Mouse (Mus musculus): Measurements from ENCODE around the gene Lce3a.

Gene Lce3a

DNA sequence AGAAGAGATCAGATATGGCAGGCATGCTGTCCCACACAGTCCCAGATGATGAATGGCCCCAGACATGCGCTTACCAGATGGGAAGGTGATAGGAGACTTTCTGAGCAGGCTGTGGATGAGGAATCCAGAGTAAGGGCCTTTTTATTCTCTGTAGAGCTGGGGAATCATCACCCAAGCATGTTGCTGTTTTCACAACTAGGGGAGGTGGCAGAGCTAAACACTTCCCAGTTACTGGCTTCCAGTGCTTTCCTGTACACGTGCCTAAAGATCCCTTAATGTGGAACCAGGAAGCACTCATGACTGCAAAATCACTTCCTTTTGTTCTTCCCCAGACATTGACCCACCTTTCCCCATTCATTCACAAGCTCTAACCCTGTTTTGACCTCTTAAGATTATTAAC lies at the start of gene Lce3a:
Gene Lce3a (minus strand): TSS at position 101 of the 400 bp plus-strand sequence.
- DNase-seq (ENCODE audit: low spot score), result no peak

DNA sequence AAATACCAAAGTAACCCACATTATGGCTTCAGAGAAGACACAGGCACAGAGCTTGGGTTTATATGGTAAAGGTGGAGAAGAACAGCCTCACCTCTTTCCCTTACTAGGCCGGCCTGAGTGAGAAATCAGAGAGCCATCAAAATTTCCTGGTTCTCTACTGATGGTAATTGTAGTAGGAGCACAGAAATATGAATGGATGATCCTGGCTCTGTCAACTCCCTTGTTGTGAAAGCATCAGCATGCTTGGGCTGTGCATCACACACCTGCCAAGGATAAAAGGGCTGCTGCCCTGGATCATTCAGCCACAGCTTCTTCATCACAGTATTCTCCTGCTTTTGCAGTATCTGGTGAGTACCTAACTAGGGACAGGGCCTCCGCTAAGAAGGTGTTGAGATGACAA lies 40.7 kb upstream of the Lce3a start, which contains the start of gene Lce3e:
Gene Lce3e (plus strand): TSS at position 301 of the 400 bp plus-strand sequence.
- no peak for DNase-seq (ENCODE audit: low spot score)

DNA sequence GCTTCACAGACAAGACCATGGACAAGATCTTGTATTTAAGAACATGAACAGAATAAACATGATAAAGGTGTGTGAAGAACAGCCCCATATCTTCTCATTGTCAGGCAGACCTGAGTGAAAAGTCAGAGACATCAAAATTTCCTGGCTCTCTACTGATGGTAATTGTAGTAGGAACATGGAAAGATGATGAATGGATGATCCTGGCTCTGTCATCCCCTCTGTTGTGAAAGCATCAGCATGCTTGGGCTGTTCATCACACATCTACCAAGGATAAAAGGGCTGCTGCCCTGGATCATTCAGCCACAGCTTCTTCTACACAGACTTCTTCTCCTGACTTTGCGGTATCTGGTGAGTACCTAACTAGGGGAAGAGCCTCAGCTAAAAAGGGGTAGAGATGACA lies 31.1 kb upstream of the Lce3a start, which contains the start of gene Lce3d:
Gene Lce3d (plus strand): TSS at position 301 of the 400 bp plus-strand sequence.
- DNase-seq (ENCODE audit: low spot score), result no peak

DNA sequence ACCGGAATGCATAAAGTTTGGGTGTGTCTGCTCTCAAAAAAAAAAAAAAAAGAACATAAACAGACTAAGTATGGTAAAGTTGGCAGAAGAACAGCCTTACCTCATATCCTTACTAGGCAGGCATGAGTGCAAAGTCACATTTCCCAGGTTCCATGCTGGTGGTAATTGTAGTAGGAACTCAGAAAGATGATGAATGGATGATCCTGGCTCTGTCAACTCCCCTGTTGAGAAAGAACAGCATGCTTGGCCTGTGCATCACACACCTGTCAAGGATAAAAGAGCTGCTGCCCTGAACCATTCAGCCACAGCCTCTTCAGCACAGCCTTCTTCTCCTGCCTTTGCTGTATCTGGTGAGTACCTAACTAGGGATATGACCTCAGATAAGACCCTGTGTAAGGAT lies 18.2 kb upstream of the Lce3a start, which contains the start of gene Lce3c:
Gene Lce3c (plus strand): TSS at position 301 of the 400 bp plus-strand sequence.
- no peak for DNase-seq (ENCODE audit: low spot score)

DNA sequence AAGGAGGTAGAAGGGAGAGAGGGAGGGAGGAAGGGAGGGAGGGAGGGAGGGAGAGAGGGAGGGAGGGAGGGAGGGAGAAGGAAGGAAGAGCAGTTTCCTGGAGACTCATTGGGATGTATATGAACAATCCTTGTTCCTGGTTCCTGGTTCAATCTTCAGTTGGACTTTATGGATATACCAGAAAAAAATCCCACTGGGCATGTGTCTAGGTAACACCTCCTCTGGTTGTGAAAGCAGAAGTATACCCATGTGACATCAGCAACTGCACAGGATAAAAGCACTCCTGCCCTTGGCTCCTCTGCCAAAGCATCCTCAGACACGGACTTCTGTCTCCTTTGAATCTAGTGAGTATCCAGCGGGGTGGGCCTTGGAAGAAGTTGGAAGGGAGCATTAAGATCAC lies 6.6 kb upstream of the Lce3a start, which contains the start of gene Lce3b:
Gene Lce3b (plus strand): TSS at position 301 of the 400 bp plus-strand sequence.
- DNase-seq (ENCODE audit: low spot score), result no peak

DNA sequence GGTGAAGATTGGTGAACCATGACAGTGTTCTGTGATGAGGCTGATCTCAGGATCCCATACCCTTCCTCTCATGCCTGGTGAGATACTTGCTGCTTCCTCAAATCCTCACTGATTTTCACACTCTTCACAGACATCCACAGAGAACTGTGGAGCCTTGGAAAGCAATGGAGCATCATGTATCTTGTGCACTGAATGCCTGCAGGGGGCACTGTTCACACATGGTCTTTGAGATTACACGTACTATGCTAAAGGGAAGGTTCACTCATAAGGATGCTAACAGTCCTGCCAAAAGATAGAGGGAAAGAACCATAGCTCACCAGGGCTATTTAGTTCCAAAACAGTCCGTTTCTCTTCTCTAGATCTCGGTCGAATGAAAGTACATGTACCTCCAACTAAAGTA lies 5.7 kb downstream of the Lce3a start:
- no peak for DNase-seq (ENCODE audit: low spot score)

DNA sequence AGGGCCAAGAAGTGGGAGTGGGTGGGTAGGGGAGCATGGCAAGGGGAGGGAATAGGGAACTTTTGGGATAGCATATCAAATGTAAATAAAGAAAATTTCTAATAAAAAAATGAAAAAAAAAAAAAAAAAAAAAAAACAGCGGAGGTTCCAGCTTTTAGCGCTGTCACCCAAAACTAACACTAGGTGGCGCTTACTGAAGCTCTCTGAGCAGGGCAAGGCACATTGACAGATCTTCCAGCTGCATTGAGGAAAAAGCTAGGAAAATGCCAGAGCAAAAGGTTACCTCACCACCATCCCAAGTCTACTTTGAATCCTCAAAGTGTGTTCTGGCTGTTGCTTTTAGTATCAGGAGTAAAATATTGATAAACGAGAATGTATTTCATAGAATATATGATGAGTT lies 18.5 kb downstream of the Lce3a start:
- DNase-seq (ENCODE audit: low spot score), result no peak

DNA sequence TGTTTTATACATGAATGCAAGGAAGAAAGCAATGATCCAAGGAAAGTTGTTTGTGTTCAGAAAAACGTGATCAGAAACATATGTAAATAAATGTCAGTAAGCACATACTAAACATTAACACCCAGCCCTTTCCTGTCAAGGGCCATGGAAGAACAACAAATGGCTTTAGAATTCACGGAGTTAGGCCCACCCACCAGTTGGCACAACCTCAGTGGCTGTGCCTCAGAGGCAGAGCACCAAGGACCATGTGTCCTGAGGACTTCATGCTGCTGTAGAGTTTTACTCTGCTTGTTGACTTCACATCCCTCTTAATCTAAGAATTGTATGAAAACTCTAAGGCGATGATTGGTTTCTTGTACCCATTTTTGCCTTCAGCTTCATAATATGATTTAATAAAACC lies 20.8 kb downstream of the Lce3a start:
- no peak for DNase-seq (ENCODE audit: low spot score)

DNA sequence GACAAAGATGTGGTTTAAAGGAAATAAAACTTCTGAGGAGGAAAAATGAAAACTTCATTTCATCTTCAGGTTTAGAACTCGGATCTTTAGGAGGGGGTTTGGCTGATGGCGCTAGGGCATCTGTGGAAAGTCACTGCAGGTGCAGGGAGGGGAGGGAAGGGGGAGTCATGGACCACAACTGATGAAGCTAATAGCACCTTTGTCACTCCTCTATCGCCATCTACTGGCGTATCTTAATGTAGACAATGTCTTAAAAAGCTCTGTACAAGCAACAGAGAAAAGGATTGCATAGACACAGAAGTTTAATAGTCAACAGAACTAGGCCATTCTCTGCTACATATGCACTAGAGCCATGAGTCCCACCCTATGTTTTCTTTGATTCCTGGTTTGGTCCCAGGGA lies 22.4 kb downstream of the Lce3a start:
- DNase-seq (ENCODE audit: low spot score), result no peak

DNA sequence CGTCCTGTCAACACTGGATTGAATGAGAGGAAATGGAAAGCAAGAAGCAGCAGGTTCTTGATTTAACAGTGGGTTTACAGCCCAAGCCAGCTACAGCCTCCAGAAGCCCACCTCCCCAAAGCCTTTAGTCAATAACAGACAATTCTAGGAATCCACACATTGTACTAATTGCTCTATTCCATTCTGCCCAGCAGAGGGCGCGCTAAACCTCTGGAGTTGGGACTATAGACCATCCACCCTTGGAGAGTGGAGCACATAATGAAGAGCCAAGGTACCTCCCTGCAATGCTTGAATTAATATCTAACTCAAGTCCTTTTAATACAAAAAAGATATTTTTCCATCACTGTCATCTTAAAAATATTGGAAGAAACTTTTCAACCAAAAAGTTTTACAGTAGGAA lies 23.0 kb downstream of the Lce3a start:
- no peak for DNase-seq (ENCODE audit: low spot score)

DNA sequence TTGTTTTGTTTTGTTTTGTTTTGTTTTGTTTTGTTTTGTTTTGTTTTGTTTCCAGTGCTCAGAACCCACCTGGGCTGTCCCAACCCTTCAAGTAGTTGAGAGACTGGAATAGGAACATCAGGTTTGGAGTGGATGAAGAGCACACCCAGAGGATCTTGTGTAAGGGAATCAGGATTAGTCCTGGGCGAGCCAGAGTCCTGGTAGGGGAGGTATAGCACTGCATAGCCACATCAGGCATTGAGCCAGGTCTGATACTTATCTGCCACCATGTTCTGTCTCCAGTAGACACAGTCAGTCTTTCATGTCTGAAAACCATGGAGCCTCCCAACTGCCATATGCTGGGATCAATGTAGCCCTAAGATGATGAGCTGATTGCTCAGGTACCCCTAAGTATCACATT lies 31.5 kb downstream of the Lce3a start:
- DNase-seq (ENCODE audit: low spot score), result no peak

DNA sequence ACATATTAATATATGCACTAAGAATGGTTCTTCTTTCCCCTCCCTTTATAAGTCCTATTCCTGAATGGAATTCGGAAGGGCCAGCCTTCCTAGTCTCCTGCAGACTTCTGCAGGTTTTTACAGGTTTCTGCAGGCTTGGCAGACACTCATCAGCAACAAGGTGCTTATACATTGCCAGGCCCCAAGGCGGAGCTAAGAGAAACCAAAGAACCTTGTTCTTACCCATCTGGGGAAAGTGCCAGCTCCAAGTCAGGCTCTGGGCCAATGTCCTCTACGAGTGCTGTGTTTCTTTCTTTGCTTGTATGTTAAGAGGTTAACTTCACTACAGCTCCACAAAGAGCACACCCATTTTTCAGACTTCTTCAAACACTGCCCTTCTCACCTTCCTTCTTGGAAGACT lies 32.0 kb downstream of the Lce3a start:
- DNase-seq (ENCODE audit: low spot score), result no peak

Measured in ovary, postnatal 10 days (tissue).